Mouse (Mus musculus) brain, embryonic 14.5 days (tissue): Measurements from ENCODE around the gene Camsap3. TPM values are rescaled to one million over a fixed set of nuclear protein-coding genes. Genes with fewer than 3 reads are reported as not detected.
A peak's percentile ranks its signal among the peaks of the same experiment; 100 is the strongest.

Experiments used
- DNase-seq: peaks from one replicate; pipeline ENCODE4 v3.0.0-alpha.2; 2011; ENCODE audit warnings: low read depth
- CTCF ChIP-seq: fragments of 200-500 bp; IDR thresholded peaks from 2 replicates; pipeline ENCODE4 v1.5.1; 2012; ENCODE audit warnings: inconsistent platforms, mild to moderate bottlenecking, moderate library complexity, borderline replicate concordance; ENCODE audit not compliant: insufficient read depth, insufficient read length; ENCODE audit errors: extremely low read depth
- POLR2A ChIP-seq: fragments of 200-500 bp; IDR thresholded peaks from 2 replicates; pipeline ENCODE4 v1.6.1; 2012; ENCODE audit warnings: mild to moderate bottlenecking, inconsistent platforms, borderline replicate concordance; ENCODE audit not compliant: poor library complexity, insufficient read depth, insufficient read length, severe bottlenecking; ENCODE audit errors: extremely low read depth
- polyA plus RNA-seq: library from polyadenylated mRNA; depleted of rRNA; stranded (reverse); fragments of >200 nt; gene quantifications from 2 replicates; pipeline ENCODE4 v1.2.3, GENCODE M21; 2012

Camsap3 gene
- polyA plus RNA-seq, 1 experiment, result 86.3 TPM

GRCm38 (mm10) chr8:3603439-3603838 is 16.3 kb downstream of the Camsap3 start:
- TF ChIP-seq CTCF, result no peak
- no peak for TF ChIP-seq POLR2A
- DNase-seq, result no peak

- DNase-seq, result no peak
- TF ChIP-seq POLR2A, result no peak
- TF ChIP-seq CTCF, result no peak
Observed at GRCm38 (mm10) chr8:3606593-3606992, 19.5 kb downstream of the Camsap3 start.

GRCm38 (mm10) chr8:3607822-3608221 is 20.7 kb downstream of the Camsap3 start:
- DNase-seq, result no peak
- TF ChIP-seq CTCF (no peak), POLR2A (no peak)

GRCm38 (mm10) chr8:3609046-3609815 is 22.1 kb downstream of the Camsap3 start:
- DNase-seq, result no peak
- TF ChIP-seq CTCF (no peak), POLR2A (no peak)

GRCm38 (mm10) chr8:3609816-3610150 is 22.7 kb downstream of the Camsap3 start:
- no peak for TF ChIP-seq POLR2A
- no peak for TF ChIP-seq CTCF
- no peak for DNase-seq

GRCm38 (mm10) chr8:3621199-3621970 is 34.3 kb downstream of the Camsap3 start, which contains the start of the genes Xab2 and Pet100:
Gene Xab2, minus strand, starts transcription at chr8:3621316.
Gene Pet100, plus strand, starts transcription at chr8:3621548.
- TF ChIP-seq CTCF (no peak), POLR2A (peak; percentile 42; the same call in 1 of the 2 replicates)
- DNase-seq, result peak; percentile 100

- TF ChIP-seq CTCF, result no peak
- TF ChIP-seq POLR2A, result no peak
- DNase-seq, result no peak
Observed at GRCm38 (mm10) chr8:3622119-3622518, 35.0 kb downstream of the Camsap3 start.

GRCm38 (mm10) chr8:3625445-3625844 is 38.4 kb downstream of the Camsap3 start, which contains the start of gene Pcp2:
Gene Pcp2, minus strand, starts transcription at chr8:3625545.
- DNase-seq, result no peak
- TF ChIP-seq POLR2A, result no peak
- TF ChIP-seq CTCF, result no peak

- DNase-seq, result no peak
- no peak for TF ChIP-seq POLR2A
- no peak for TF ChIP-seq CTCF
Observed at GRCm38 (mm10) chr8:3626971-3627370, 39.9 kb downstream of the Camsap3 start.

- DNase-seq, result peak; percentile 36
- peak; percentile 43; the same call in 1 of the 2 replicates for TF ChIP-seq CTCF
- no peak for TF ChIP-seq POLR2A
Observed at GRCm38 (mm10) chr8:3628014-3628413, 40.9 kb downstream of the Camsap3 start.

- peak; percentile 73 for DNase-seq
Observed at GRCm38 (mm10) chr8:3630647-3631477, 43.8 kb downstream of the Camsap3 start, which contains the start of gene Stxbp2. Gene Stxbp2, plus strand, starts transcription at chr8:3630955.

More at GRCm38 (mm10) chr8:3630647-3631477, 43.8 kb downstream of the Camsap3 start, which contains the start of gene Stxbp2:
- TF ChIP-seq CTCF (no peak), POLR2A (peak; percentile 19; the same call in 1 of the 2 replicates)
